Mouse (Mus musculus) right cerebral cortex, postnatal 4 days (tissue): Measurements from ENCODE around the gene Hist1h1c.
A peak's percentile ranks its signal among the peaks of the same experiment; 100 is the strongest.

Experiments used
- DNase-seq: peaks from one replicate; pipeline ENCODE4 v3.0.0-alpha.2; 2022

Hist1h1c gene

GRCm38 (mm10) chr13:23746201-23747080, 7.8 kb downstream of the Hist1h1c start, which contains the start of gene Hist1h2bb:
Gene Hist1h2bb, plus strand, starts transcription at chr13:23746734.
- peak; percentile 51 for DNase-seq

- DNase-seq: no peak
Measured at GRCm38 (mm10) chr13:23747081-23747891, 8.7 kb downstream of the Hist1h1c start.

- no peak for DNase-seq
Measured at GRCm38 (mm10) chr13:23747892-23748288, 9.3 kb downstream of the Hist1h1c start.

- DNase-seq: no peak
Measured at GRCm38 (mm10) chr13:23749563-23750121, 11.0 kb downstream of the Hist1h1c start.

- DNase-seq: peak; percentile 29
Measured at GRCm38 (mm10) chr13:23750839-23751477, 12.3 kb downstream of the Hist1h1c start, which contains the start of gene Hist1h2ab. Gene Hist1h2ab, plus strand, starts transcription at chr13:23751126.

GRCm38 (mm10) chr13:23751478-23751956, 12.9 kb downstream of the Hist1h1c start:
- DNase-seq: no peak

- DNase-seq: peak; percentile 97
Measured at GRCm38 (mm10) chr13:23752067-23752741, 13.6 kb downstream of the Hist1h1c start, which contains the start of gene Hist1h3b. Gene Hist1h3b, plus strand, starts transcription at chr13:23752267.

- DNase-seq: no peak
Measured at GRCm38 (mm10) chr13:23752742-23753172, 14.1 kb downstream of the Hist1h1c start.

GRCm38 (mm10) chr13:23753314-23754078, 14.9 kb downstream of the Hist1h1c start:
- DNase-seq: no peak

GRCm38 (mm10) chr13:23755000-23755399, 16.4 kb downstream of the Hist1h1c start:
- DNase-seq: no peak

- peak; percentile 71 for DNase-seq
Measured at GRCm38 (mm10) chr13:23756790-23757189, 18.2 kb downstream of the Hist1h1c start, which contains the start of gene Hist1h4b. Gene Hist1h4b, plus strand, starts transcription at chr13:23757013.

GRCm38 (mm10) chr13:23757211-23757773, 18.7 kb downstream of the Hist1h1c start:
- DNase-seq: no peak

- DNase-seq: no peak
Measured at GRCm38 (mm10) chr13:23757921-23758320, 19.3 kb downstream of the Hist1h1c start.

GRCm38 (mm10) chr13:23759251-23759771, 20.7 kb downstream of the Hist1h1c start:
- DNase-seq: no peak

GRCm38 (mm10) chr13:23759916-23760239, 21.3 kb downstream of the Hist1h1c start:
- DNase-seq: no peak

- no peak for DNase-seq
Measured at GRCm38 (mm10) chr13:23760240-23760971, 21.8 kb downstream of the Hist1h1c start.

- DNase-seq: peak; percentile 99
Measured at GRCm38 (mm10) chr13:23760972-23761864, 22.6 kb downstream of the Hist1h1c start, which contains the start of gene Hist1h4a. Gene Hist1h4a, minus strand, starts transcription at chr13:23761230.
